Mouse (Mus musculus) bone marrow macrophage, adult 2 months (primary cell): Measurements from ENCODE around the gene Mapkap1. TPM values are rescaled to one million over a fixed set of nuclear protein-coding genes. Genes with fewer than 3 reads are reported as not detected.

ENCODE experiments used
- H3K27ac ChIP-seq: 2 replicates; pipeline ENCODE4 v1.5.1; 2012; ENCODE audit warnings: low read depth, low read length; ENCODE audit not compliant: insufficient read depth
- H3K4me1 ChIP-seq: 2 replicates; pipeline ENCODE4 v1.6.1; 2012; ENCODE audit warnings: low read length; ENCODE audit not compliant: control insufficient read depth, insufficient read depth
- H3K4me3 ChIP-seq: 2 replicates; pipeline ENCODE4 v1.5.1; 2012; ENCODE audit warnings: mild to moderate bottlenecking, low read length, moderate library complexity; ENCODE audit not compliant: insufficient read depth
- CTCF ChIP-seq: IDR thresholded peaks from 2 replicates; pipeline ENCODE4 v1.5.1; 2012; ENCODE audit warnings: low read depth, mild to moderate bottlenecking, low read length, moderate library complexity
- POLR2A ChIP-seq: IDR thresholded peaks from 2 replicates; pipeline ENCODE4 v1.6.1; 2012; ENCODE audit warnings: mild to moderate bottlenecking, low read depth, low read length, borderline replicate concordance
- polyA plus RNA-seq: library from polyadenylated mRNA; stranded (reverse); fragments of >200 nt; gene quantifications from 2 replicates; pipeline ENCODE4 v1.2.4, GENCODE M21; 2012; ENCODE audit not compliant: missing spikeins, insufficient read depth, insufficient read length

Mapkap1 gene
- polyA plus RNA-seq, 1 experiment: 40.0 TPM

- TF ChIP-seq CTCF (peak; percentile 55), POLR2A (no peak)
- no peak overlapping the region for H3K4me3 ChIP-seq
- peaks cover 3% of the 10 kb centered on the region; the same call in 1 of the 2 replicates for H3K4me1 ChIP-seq
- H3K27ac ChIP-seq: no peak overlapping the region
Measured at GRCm38 (mm10) chr2:34642351-34642750, 235.8 kb downstream of the Mapkap1 start.

DNA sequence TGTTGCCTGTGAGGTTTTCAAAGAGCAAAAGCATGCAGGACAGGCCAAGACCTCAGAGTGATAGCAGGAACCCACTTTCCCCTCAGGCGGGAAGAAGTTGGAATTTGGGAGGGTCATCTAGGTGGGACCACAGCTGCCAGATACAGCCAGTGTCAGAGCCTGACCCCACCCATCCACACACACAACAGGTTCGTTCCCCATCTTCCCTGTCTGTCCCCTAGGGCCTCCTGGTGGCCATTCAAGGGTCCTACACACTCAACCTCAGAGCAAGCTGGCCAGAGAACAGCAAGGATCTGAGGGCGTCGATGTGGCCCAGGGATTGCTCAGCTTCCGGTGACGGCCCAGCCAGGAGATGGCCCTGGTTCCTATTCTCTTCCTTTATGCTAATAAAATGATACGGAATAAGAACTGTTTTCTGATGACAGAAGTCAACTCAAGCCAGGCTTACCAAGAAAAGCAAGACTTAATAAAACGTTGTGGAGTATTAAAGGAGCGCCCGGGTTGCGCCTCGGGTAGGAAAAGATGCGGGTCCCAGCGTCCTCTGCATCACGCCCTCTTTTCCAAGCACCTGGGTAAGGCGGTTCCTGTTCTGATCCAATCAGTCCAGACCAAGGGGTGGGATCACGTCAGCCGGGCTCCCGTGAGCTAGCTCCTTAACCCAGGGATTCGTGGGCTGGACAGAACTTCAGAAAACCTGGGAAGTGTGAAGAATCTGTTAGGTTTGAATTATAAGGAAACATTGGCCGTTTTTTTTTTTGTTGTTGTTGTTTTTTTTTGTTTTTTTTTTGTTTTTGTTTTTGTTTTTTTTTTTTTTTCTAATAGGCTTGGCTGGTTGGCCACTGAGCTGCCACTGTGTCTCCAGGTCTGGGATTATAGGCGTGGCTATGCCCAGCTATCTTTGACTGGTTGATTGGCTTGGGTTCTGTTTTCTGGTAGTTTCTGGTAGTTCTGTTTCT, 238.3 kb downstream of the Mapkap1 start:
- Histone ChIP-seq H3K4me1 (peaks cover 3% of the 10 kb centered on the region; the same call in 1 of the 2 replicates), H3K4me3 (no peak overlapping the region), H3K27ac (no peak overlapping the region)
- TF ChIP-seq CTCF: peak; percentile 43
- no peak for TF ChIP-seq POLR2A

DNA sequence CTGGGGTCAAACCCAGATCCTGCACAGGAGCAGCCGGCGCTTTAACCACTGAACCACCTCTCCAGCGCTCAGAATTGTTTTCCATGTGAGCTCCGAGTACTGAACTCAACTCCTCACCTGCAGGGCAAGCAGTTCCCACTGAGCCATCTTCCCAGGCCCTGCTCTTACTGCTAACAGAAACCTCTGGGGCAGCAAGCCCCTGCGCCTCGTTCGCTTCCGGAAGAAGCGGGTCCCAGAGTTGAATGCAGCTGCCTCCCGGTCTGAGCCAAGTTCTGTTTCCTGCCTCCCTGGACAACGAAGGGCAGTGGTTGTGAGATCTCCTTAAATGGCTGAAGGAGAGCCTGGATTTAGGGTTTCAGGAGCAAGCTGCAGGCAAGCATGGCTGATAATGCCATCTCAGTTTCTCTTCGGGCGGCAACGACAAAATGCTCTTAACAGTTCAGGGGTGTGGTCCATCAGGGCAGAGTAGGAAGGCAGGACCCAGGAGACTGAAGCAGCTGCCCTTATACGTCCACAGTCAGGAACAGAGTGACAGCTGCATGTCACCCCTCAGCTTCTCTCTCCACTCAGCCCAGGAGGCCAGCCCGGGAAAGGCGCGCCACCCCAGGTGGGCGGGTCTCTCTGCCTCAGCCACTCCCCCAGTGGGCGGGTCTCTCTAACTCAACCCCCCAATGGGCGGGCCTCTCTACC, 239.4 kb downstream of the Mapkap1 start:
- no peak overlapping the region for H3K27ac ChIP-seq
- H3K4me3 ChIP-seq: peak overlapping the region; percentile 56
- TF ChIP-seq CTCF (0 out of 2 replicates have a peak, but pooled peaks have one; percentile 26), POLR2A (no peak)
- peaks cover 3% of the 10 kb centered on the region; the same call in 1 of the 2 replicates for H3K4me1 ChIP-seq

- Histone ChIP-seq H3K27ac (no peak overlapping the region), H3K4me3 (peak overlapping the region; percentile 56; the same call in 1 of the 2 replicates), H3K4me1 (peaks cover 3% of the 10 kb centered on the region; the same call in 1 of the 2 replicates)
- TF ChIP-seq POLR2A (no peak), CTCF (no peak)
Measured at GRCm38 (mm10) chr2:34646541-34646865, 239.9 kb downstream of the Mapkap1 start.

DNA sequence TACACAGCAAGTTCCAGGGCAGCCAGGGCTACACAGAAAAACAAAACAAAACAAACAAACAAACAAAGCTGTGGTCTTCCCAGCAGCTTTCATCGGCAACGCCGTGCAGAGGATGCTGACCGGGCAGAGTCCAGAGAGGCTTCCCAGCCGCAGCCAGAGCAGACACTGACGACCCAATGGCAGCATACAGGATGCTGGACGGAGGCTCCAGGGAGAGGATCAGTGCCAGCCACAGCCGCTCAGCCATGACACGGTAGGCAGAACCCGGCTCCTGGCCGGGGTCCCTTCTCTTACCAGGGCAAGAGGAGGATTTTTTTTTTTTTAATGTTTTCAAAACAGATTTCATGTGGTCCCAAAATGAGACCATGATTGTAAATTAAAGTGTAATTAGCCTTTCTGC, 240.8 kb downstream of the Mapkap1 start:
- no peak for TF ChIP-seq CTCF
- no peak for TF ChIP-seq POLR2A
- peaks cover 3% of the 10 kb centered on the region; the same call in 1 of the 2 replicates for H3K4me1 ChIP-seq
- H3K4me3 ChIP-seq: no peak overlapping the region
- no peak overlapping the region for H3K27ac ChIP-seq

GRCm38 (mm10) chr2:34667820-34668219, 261.2 kb downstream of the Mapkap1 start:
- H3K27ac ChIP-seq: no peak overlapping the region
- H3K4me3 ChIP-seq: no peak overlapping the region
- no peak for TF ChIP-seq CTCF
- TF ChIP-seq POLR2A: no peak
- H3K4me1 ChIP-seq: no peaks in the 10 kb centered on the region

DNA sequence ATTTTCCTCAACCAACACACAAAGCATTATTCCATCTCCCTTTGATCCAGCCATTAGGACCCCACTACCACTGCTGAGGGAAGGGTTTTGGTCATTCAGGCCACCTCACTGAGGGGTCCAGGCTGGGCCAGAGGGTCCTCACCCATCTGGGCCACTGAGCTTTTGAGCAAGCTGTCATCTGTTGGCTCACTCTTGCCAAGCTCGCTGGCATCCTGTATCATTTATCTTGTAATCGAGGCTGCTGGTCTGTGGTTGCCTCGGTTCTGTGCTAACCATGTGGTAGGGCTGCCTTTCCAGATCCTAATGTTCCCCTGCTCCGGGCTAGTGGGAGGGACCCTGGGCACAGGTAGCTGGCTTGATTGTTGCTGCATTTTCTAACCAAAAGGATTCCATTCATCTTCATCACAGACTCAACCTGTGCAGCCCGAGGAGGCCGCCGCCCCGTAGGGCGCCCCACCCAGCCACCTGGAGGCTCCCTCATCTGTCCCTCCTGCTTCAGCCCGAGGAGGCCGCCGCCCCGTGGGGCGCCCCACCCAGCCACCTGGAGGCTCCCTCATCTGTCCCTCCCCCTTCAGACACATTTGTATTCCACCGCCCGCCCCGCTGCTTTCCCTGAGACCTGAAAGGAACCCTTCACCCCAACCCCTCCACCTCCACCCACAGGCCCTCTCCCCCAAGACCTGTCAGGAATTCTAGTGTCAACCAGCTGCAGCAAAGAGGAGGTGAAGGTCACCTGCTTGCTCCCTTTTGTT, 262.0 kb downstream of the Mapkap1 start:
- Histone ChIP-seq H3K4me1 (no peaks in the 10 kb centered on the region), H3K27ac (no peak overlapping the region), H3K4me3 (no peak overlapping the region)
- no peak for TF ChIP-seq CTCF
- TF ChIP-seq POLR2A: no peak

DNA sequence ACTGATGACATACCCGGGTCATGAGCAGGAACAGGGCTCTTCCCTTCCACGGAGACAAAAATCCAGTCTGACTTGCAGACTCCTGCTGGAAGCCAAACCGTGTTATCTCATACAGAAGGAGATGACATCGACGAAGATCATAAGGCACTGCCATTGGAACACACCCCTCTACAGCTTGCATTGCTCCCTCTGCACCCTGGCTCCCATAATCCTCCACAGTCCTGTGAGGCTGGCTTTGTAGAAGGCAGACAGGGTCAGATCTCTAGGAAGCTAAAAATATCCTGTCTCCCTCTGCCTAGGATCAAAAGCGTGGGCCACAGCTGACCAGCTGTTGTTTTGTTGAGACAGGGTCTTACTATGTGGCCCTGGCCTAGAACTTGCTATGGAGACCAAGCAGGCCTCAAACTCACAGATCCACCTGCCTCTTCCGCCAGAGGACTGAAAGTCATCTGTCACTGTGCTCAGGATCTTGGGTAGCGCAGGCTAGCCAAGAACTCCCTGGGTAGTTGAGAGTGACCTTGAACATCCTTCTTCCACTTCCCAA, 262.7 kb downstream of the Mapkap1 start:
- no peak overlapping the region for H3K27ac ChIP-seq
- TF ChIP-seq POLR2A: no peak
- no peak for TF ChIP-seq CTCF

GRCm38 (mm10) chr2:34670470-34670869, 263.9 kb downstream of the Mapkap1 start:
- H3K27ac ChIP-seq: no peak overlapping the region
- TF ChIP-seq CTCF: no peak
- no peak for TF ChIP-seq POLR2A
- H3K4me3 ChIP-seq: no peak overlapping the region
- H3K4me1 ChIP-seq: no peaks in the 10 kb centered on the region

More for the DNA sequence above, 262.7 kb downstream of the Mapkap1 start:
- H3K4me1 ChIP-seq: no peaks in the 10 kb centered on the region
- no peak overlapping the region for H3K4me3 ChIP-seq
